Mouse (Mus musculus): ENCODE data around the gene B3galnt2. TPM values are rescaled to one million over a fixed set of nuclear protein-coding genes. Genes with fewer than 3 reads are reported as not detected.
"Not testable (repeated sequence)": the region's sequence is repeated elsewhere in the genome, so short reads cannot be mapped to it uniquely, and the experiment has no call there.

Gene B3galnt2
- polyA plus RNA-seq, 1 experiment from 2014 or later, result 14.5 TPM

GRCm38 (mm10) chr13:14006056-14006455 is 51.8 kb downstream of the B3galnt2 start:
- Histone ChIP-seq H3K27ac (replicated peaks in 1 of 2; ENCODE audit: control insufficient read depth in 1 of 2, insufficient read depth in 1 of 2, low read depth in 2 of 2, low read length in 2 of 2) (no peak overlapping the region), H3K4me3 (ENCODE audit: control insufficient read depth in 1 of 2, insufficient read depth in 1 of 2, low read depth in 1 of 2, low read length in 2 of 2) (no peak overlapping the region), H3K27me3 (ENCODE audit: control insufficient read depth, insufficient read depth, low read length) (no peaks in the 10 kb centered on the region), H3K9ac (ENCODE audit: low read length) (no peak overlapping the region), H3K36me3 (ENCODE audit: control insufficient read depth, insufficient read depth, low read length) (peaks cover 85% of the 10 kb centered on the region), H3K4me1 (ENCODE audit: control insufficient read depth in 2 of 2, insufficient read depth in 2 of 2, low read length in 2 of 2) (no peaks in the 10 kb centered on the region), H3K9me3 (ENCODE audit: control insufficient read depth, low read length) (no peaks in the 10 kb centered on the region), H3K4me2 (ENCODE audit: low read length) (no peak overlapping the region)
- ATAC-seq (ENCODE audit: insufficient number of reproducible peaks, insufficient read depth, low FRiP score, low read depth), result no peak
- 58% methylated on average over 2 of the region's 2 CpGs for WGBS

DNA sequence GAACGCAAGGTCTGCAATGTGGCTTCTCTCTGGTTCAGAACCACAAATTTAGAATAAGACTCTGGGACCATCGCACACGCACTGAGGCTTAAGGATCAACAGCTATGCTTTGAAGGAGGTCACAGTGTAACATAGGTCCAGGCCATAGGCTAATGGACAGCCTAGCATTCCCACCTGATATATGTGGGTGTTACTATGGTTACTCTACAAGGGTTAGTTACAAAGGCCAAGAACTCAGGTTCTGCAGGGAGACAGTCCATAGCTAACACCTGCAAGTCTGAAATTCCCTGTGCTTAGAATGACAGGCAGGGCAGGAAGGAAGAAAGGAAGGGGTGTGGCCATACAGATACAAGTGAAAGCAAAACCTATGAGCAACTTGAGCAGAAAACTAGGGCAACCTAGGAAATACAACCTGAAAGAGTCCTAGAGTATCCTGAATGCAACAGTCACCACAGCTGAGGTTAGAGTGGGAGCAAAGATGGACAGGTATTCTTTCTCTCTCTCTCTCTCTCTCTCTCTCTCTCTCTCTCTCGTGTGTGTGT is 57.3 kb downstream of the B3galnt2 start:
- no peaks in the 10 kb centered on the region for H3K9me3 ChIP-seq (ENCODE audit: control insufficient read depth, low read length)
- WGBS, result 89% methylated on average over 4 of the region's 4 CpGs
- H3K4me2 ChIP-seq (ENCODE audit: low read length), result no peak overlapping the region
- H3K4me1 ChIP-seq (ENCODE audit: control insufficient read depth in 2 of 2, insufficient read depth in 2 of 2, low read length in 2 of 2), result no peaks in the 10 kb centered on the region
- no peak overlapping the region for H3K4me3 ChIP-seq (ENCODE audit: control insufficient read depth in 1 of 2, insufficient read depth in 1 of 2, low read depth in 1 of 2, low read length in 2 of 2)
- no peak for ATAC-seq (ENCODE audit: insufficient number of reproducible peaks, insufficient read depth, low FRiP score, low read depth)
- no peak overlapping the region for H3K9ac ChIP-seq (ENCODE audit: low read length)
- H3K36me3 ChIP-seq (ENCODE audit: control insufficient read depth, insufficient read depth, low read length), result peaks cover 68% of the 10 kb centered on the region
- no peak overlapping the region for H3K27ac ChIP-seq (replicated peaks in 1 of 2; ENCODE audit: control insufficient read depth in 1 of 2, insufficient read depth in 1 of 2, low read depth in 2 of 2, low read length in 2 of 2)
- no peaks in the 10 kb centered on the region for H3K27me3 ChIP-seq (ENCODE audit: control insufficient read depth, insufficient read depth, low read length)

DNA sequence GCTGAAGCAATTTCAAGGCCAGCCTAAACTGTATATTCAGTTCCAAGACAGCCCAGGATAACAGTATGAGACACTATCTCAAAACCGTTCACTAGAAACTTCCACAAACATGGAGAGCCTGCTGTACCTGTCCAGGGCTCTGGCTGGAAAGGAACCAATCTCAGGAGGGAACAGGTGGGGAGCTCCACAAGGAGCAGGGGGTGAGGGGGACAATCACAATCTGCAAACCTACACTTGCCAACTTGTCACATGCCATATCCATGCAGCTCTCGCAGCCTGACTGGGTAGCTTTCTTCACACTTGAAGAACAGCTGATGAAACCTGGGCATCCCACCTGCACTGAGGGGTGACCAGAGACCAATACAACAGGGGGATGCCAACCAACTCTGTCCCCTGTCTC is 59.7 kb downstream of the B3galnt2 start:
- Histone ChIP-seq H3K27me3 (ENCODE audit: control insufficient read depth, insufficient read depth, low read length) (no peaks in the 10 kb centered on the region), H3K27ac (replicated peaks in 1 of 2; ENCODE audit: control insufficient read depth in 1 of 2, insufficient read depth in 1 of 2, low read depth in 2 of 2, low read length in 2 of 2) (no peak overlapping the region), H3K36me3 (ENCODE audit: control insufficient read depth, insufficient read depth, low read length) (peaks cover 68% of the 10 kb centered on the region), H3K9me3 (ENCODE audit: control insufficient read depth, low read length) (no peaks in the 10 kb centered on the region), H3K9ac (ENCODE audit: low read length) (no peak overlapping the region), H3K4me3 (ENCODE audit: control insufficient read depth in 1 of 2, insufficient read depth in 1 of 2, low read depth in 1 of 2, low read length in 2 of 2) (no peak overlapping the region), H3K4me1 (ENCODE audit: control insufficient read depth in 2 of 2, insufficient read depth in 2 of 2, low read length in 2 of 2) (no peaks in the 10 kb centered on the region), H3K4me2 (ENCODE audit: low read length) (no peak overlapping the region)
- 92% methylated on average over 2 of the region's 2 CpGs for WGBS
- ATAC-seq (ENCODE audit: insufficient number of reproducible peaks, insufficient read depth, low FRiP score, low read depth), result no peak

DNA sequence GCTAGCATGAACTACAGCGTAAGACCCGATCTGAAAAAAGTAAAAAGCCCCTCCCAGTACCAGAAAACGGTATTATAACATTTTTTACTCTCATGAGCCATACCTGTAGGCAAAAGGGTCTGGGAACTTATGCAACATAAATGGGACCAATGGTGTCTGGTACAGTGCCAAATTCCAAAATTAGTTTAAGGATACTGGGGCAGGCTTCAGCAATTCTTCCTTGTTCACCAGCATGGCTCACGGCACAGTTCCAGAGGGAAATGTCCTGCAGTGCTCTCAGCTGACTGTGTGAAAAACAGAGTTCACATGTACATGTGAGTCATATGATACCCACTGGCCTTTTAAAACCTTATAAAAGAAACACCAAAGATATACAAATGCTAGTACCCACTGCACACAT is 60.3 kb downstream of the B3galnt2 start:
- Histone ChIP-seq H3K9ac (ENCODE audit: low read length) (no peak overlapping the region), H3K4me2 (ENCODE audit: low read length) (no peak overlapping the region), H3K27me3 (ENCODE audit: control insufficient read depth, insufficient read depth, low read length) (no peaks in the 10 kb centered on the region), H3K9me3 (ENCODE audit: control insufficient read depth, low read length) (no peaks in the 10 kb centered on the region), H3K4me1 (ENCODE audit: control insufficient read depth in 2 of 2, insufficient read depth in 2 of 2, low read length in 2 of 2) (no peaks in the 10 kb centered on the region), H3K4me3 (ENCODE audit: control insufficient read depth in 1 of 2, insufficient read depth in 1 of 2, low read depth in 1 of 2, low read length in 2 of 2) (no peak overlapping the region), H3K27ac (replicated peaks in 1 of 2; ENCODE audit: control insufficient read depth in 1 of 2, insufficient read depth in 1 of 2, low read depth in 2 of 2, low read length in 2 of 2) (no peak overlapping the region), H3K36me3 (ENCODE audit: control insufficient read depth, insufficient read depth, low read length) (peaks cover 66% of the 10 kb centered on the region)
- 91% methylated on average over 4 of the region's 4 CpGs for WGBS
- no peak for ATAC-seq (ENCODE audit: insufficient number of reproducible peaks, insufficient read depth, low FRiP score, low read depth)

DNA sequence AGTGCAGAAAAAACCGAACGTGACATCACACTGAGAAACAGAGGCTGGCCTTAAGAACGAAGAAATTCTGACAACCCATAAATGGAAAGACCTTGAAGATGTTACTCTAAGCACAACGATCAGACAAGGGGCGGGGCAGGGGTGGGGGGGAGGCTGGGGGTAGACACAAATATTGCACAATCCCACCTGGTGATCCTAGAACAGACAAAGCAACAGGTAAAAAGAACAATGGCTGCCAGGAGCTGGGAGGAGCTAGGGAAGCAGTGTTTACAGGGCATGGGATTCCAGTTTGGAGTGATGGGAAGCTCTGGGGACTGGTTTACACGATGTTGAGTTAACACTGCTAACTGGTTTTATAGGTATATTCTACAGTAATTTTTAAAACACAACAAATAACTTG is 61.3 kb downstream of the B3galnt2 start:
- H3K4me2 ChIP-seq (ENCODE audit: low read length), result no peak overlapping the region
- H3K4me1 ChIP-seq (ENCODE audit: control insufficient read depth in 2 of 2, insufficient read depth in 2 of 2, low read length in 2 of 2), result no peaks in the 10 kb centered on the region
- H3K27me3 ChIP-seq (ENCODE audit: control insufficient read depth, insufficient read depth, low read length), result no peaks in the 10 kb centered on the region
- H3K9ac ChIP-seq (ENCODE audit: low read length), result no peak overlapping the region
- WGBS, result 87% methylated on average over 6 of the region's 6 CpGs
- H3K4me3 ChIP-seq (ENCODE audit: control insufficient read depth in 1 of 2, insufficient read depth in 1 of 2, low read depth in 1 of 2, low read length in 2 of 2), result no peak overlapping the region
- ATAC-seq (ENCODE audit: insufficient number of reproducible peaks, insufficient read depth, low FRiP score, low read depth), result no peak
- peaks cover 61% of the 10 kb centered on the region for H3K36me3 ChIP-seq (ENCODE audit: control insufficient read depth, insufficient read depth, low read length)
- no peak overlapping the region for H3K27ac ChIP-seq (replicated peaks in 1 of 2; ENCODE audit: control insufficient read depth in 1 of 2, insufficient read depth in 1 of 2, low read depth in 2 of 2, low read length in 2 of 2)
- no peaks in the 10 kb centered on the region for H3K9me3 ChIP-seq (ENCODE audit: control insufficient read depth, low read length)

DNA sequence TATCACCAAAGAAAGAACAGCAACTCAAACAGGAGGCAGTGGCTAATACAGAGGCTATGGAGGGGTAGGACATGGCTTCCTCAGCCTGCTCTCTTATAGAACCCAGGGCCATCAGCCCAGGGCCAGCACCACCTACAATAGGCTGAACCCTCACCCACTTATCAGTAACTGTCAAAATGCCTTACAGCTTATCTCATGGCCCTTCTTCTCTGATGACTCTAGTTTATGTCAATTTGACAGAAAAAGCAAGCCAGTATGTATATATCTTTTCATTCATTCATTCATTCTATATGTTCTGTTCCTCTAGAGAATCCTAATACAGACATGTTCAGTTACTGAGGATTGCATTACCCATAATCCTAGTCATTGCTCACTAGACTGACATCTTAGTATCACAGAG is 64.0 kb downstream of the B3galnt2 start:
- no peak for ATAC-seq (ENCODE audit: insufficient number of reproducible peaks, insufficient read depth, low FRiP score, low read depth)
- H3K9ac ChIP-seq (ENCODE audit: low read length), result no peak overlapping the region
- H3K9me3 ChIP-seq (ENCODE audit: control insufficient read depth, low read length), result no peaks in the 10 kb centered on the region
- no peak overlapping the region for H3K4me3 ChIP-seq (ENCODE audit: control insufficient read depth in 1 of 2, insufficient read depth in 1 of 2, low read depth in 1 of 2, low read length in 2 of 2)
- H3K4me2 ChIP-seq (ENCODE audit: low read length), result no peak overlapping the region
- H3K27me3 ChIP-seq (ENCODE audit: control insufficient read depth, insufficient read depth, low read length), result no peaks in the 10 kb centered on the region
- H3K27ac ChIP-seq (replicated peaks in 1 of 2; ENCODE audit: control insufficient read depth in 1 of 2, insufficient read depth in 1 of 2, low read depth in 2 of 2, low read length in 2 of 2), result no peak overlapping the region
- no peaks in the 10 kb centered on the region for H3K4me1 ChIP-seq (ENCODE audit: control insufficient read depth in 2 of 2, insufficient read depth in 2 of 2, low read length in 2 of 2)
- H3K36me3 ChIP-seq (ENCODE audit: control insufficient read depth, insufficient read depth, low read length), result peaks cover 40% of the 10 kb centered on the region

- Histone ChIP-seq H3K4me1 (ENCODE audit: control insufficient read depth in 2 of 2, insufficient read depth in 2 of 2, low read length in 2 of 2) (no peaks in the 10 kb centered on the region), H3K9ac (ENCODE audit: low read length) (no peak overlapping the region), H3K36me3 (ENCODE audit: control insufficient read depth, insufficient read depth, low read length) (peaks cover 35% of the 10 kb centered on the region), H3K4me2 (ENCODE audit: low read length) (no peak overlapping the region), H3K27ac (replicated peaks in 1 of 2; ENCODE audit: control insufficient read depth in 1 of 2, insufficient read depth in 1 of 2, low read depth in 2 of 2, low read length in 2 of 2) (no peak overlapping the region), H3K9me3 (ENCODE audit: control insufficient read depth, low read length) (no peaks in the 10 kb centered on the region), H3K4me3 (ENCODE audit: control insufficient read depth in 1 of 2, insufficient read depth in 1 of 2, low read depth in 1 of 2, low read length in 2 of 2) (no peak overlapping the region), H3K27me3 (ENCODE audit: control insufficient read depth, insufficient read depth, low read length) (no peaks in the 10 kb centered on the region)
- no peak for ATAC-seq (ENCODE audit: insufficient number of reproducible peaks, insufficient read depth, low FRiP score, low read depth)
- WGBS, result 94% methylated on average over 3 of the region's 3 CpGs
Measured at GRCm38 (mm10) chr13:14018852-14019251, 64.6 kb downstream of the B3galnt2 start.

GRCm38 (mm10) chr13:14021417-14021816 is 67.1 kb downstream of the B3galnt2 start:
- not testable (repeated sequence) for H3K27ac ChIP-seq (replicated peaks in 1 of 2; ENCODE audit: control insufficient read depth in 1 of 2, insufficient read depth in 1 of 2, low read depth in 2 of 2, low read length in 2 of 2); H3K27me3 ChIP-seq (ENCODE audit: control insufficient read depth, insufficient read depth, low read length); H3K4me3 ChIP-seq (ENCODE audit: control insufficient read depth in 1 of 2, insufficient read depth in 1 of 2, low read depth in 1 of 2, low read length in 2 of 2); H3K9me3 ChIP-seq (ENCODE audit: control insufficient read depth, low read length); ATAC-seq (ENCODE audit: insufficient number of reproducible peaks, insufficient read depth, low FRiP score, low read depth); H3K4me1 ChIP-seq (ENCODE audit: control insufficient read depth in 2 of 2, insufficient read depth in 2 of 2, low read length in 2 of 2); H3K9ac ChIP-seq (ENCODE audit: low read length); H3K4me2 ChIP-seq (ENCODE audit: low read length)
- 46% methylated on average over 8 of the region's 12 CpGs for WGBS
- H3K36me3 ChIP-seq (ENCODE audit: control insufficient read depth, insufficient read depth, low read length), result peaks cover 32% of the 10 kb centered on the region
